Mouse (Mus musculus): ENCODE results near the gene Chek2. TPM values are rescaled to one million over a fixed set of nuclear protein-coding genes. Genes with fewer than 3 reads are reported as not detected.
"Not testable (repeated sequence)": the region's sequence is repeated elsewhere in the genome, so short reads cannot be mapped to it uniquely, and the experiment has no call there.

Chek2 gene
- total RNA-seq, 2 experiments from 2014 or later, result 0.92 to 1.1 TPM

GRCm38 (mm10) chr5:110808821-110809666 lies 30.7 kb upstream of the Chek2 start:
- peak; percentile 50 for DNase-seq
- TF ChIP-seq CTCF (IDR thresholded peaks at IDR 0.05), result no peak
- peak overlapping the region; percentile 96 for H3K4me3 ChIP-seq
- H3K27ac ChIP-seq, result peak overlapping the region; percentile 97
- intact Hi-C loops (cut with DNase I), result loop anchor here (5.0 kb wide), 1 partner anchor 37 kb away; the partner anchor contains the start of gene Ep400

DNA sequence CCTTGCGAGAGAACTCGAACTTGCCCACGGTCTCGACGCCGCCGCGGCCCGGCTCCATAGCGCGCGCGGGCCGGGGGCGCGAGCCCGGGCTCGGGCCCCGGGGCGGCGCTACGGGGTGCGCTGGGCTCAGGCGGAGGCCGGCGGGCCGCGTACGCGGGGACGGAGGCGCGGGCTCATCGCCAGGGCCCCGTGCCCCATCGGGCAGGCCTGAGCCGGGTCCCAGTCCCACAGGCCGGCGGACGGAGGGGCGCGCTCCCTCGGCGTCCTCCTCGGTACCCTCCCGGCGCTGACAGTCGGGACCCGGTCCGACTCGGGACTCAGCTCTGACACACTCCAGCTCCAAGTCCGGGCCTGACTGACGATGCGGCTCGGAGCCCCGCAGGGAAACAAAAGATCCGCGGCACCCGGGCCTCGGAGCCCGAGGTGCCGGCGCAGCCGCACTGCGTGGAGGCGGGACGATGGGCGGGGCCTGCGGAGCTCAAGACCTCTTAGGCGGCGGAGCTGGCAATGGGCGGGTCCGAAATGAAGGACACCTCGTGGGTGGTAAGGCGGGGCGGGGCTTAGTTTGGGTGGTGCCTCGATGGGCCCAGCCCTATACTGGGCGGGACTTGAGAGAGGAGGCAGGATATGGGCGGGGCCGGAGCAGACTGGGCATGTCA lies 30.0 kb upstream of the Chek2 start, which contains the start of gene Ulk1:
Gene Ulk1 (minus strand): TSS at position 431 of the 659 bp plus-strand sequence.
- no peak for TF ChIP-seq CTCF (IDR thresholded peaks at IDR 0.05)
- peak; percentile 100 for DNase-seq
- intact Hi-C loops (cut with DNase I), result loop anchor here (5.0 kb wide), 1 partner anchor 37 kb away; the partner anchor contains the start of gene Ep400
- Histone ChIP-seq H3K4me3 (peak within 1 kb of the TSS; percentile 96), H3K27ac (peak within 1 kb of the TSS; percentile 97)

GRCm38 (mm10) chr5:110824421-110824820 lies 15.4 kb upstream of the Chek2 start:
- intact Hi-C loops (cut with DNase I), result no loop called here
- no peak overlapping the region for H3K4me3 ChIP-seq
- TF ChIP-seq CTCF (IDR thresholded peaks at IDR 0.05), result no peak
- no peak overlapping the region for H3K27ac ChIP-seq
- DNase-seq, result no peak

DNA sequence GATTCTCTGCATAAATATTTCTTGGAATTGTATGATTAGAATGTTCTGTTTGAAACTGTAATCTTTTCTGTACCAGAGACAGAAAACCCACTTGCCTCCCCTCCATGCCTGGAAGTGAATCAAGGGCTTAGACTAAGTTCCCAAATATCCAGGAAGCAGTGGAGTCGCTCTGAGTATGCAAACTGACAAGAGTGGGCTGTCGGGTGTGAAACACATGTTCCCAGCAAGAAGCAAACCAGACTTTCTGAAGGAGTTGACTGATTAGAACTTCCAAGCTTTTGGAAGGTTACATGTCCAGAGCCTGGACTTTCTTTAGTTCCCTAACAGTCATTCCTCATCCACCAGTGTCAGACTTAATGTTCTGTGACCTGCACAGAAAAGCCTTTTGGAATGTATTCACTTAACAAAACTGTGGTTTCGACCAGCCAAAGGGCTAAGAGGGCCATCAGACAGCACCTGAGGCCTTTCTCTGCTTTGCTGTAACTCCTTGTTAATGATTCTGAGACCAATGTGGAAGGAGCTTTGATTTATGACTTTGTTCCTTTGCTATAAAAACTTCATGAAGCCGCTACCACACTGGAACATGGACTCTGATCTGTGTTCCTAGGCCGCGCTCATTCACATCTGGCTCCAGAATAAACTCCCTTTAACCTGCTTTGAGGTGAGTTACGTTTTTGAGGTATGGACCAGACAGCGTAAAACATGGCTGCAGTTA lies 12.8 kb upstream of the Chek2 start:
- no peak for TF ChIP-seq CTCF (IDR thresholded peaks at IDR 0.05)
- Histone ChIP-seq H3K27ac (no peak overlapping the region), H3K4me3 (no peak overlapping the region)
- intact Hi-C loops (cut with DNase I), result no loop called here
- DNase-seq, result no peak

- H3K27ac ChIP-seq, result no peak overlapping the region
- no peak for TF ChIP-seq CTCF (IDR thresholded peaks at IDR 0.05)
- no peak overlapping the region for H3K4me3 ChIP-seq
- DNase-seq, result no peak
- intact Hi-C loops (cut with DNase I), result no loop called here
Measured at GRCm38 (mm10) chr5:110827576-110827975, 12.2 kb upstream of the Chek2 start.

GRCm38 (mm10) chr5:110831036-110831720 lies 8.6 kb upstream of the Chek2 start:
- TF ChIP-seq CTCF (IDR thresholded peaks at IDR 0.05), result no peak
- no peak overlapping the region for H3K4me3 ChIP-seq
- H3K27ac ChIP-seq, result no peak overlapping the region
- intact Hi-C loops (cut with DNase I), result no loop called here
- DNase-seq, result no peak

- DNase-seq, result peak; percentile 66
- intact Hi-C loops (cut with DNase I), result loop anchor here (5.0 kb wide), 1 partner anchor 86 kb away; no protein-coding TSS in a partner anchor
- TF ChIP-seq CTCF (IDR thresholded peaks at IDR 0.05), result peak; percentile 75
- Histone ChIP-seq H3K4me3 (no peak overlapping the region), H3K27ac (peak overlapping the region; percentile 17; the same call in 1 of the 2 replicates)
Measured at GRCm38 (mm10) chr5:110835959-110836358, 3.8 kb upstream of the Chek2 start.

DNA sequence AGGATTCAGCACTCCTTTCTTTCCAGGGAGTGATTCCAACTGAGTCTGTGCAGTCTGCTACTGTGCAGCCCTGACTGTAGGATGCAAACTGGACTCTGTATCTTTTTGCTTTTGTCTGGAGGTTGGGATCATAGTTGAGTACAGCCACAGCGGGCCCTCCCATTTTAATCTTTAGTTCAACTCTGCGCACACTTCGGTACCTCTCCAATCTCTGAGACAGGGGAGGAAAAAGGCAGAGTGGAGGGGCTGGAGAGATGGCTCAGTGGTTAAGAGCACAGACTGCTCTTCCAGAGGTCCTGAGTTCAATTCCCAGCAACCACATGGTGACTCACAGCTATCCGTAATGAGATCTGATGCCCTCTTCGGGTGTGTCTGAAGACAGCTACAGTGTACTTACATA lies 1.8 kb upstream of the Chek2 start:
- DNase-seq, H3K27ac ChIP-seq, H3K4me3 ChIP-seq: not testable (repeated sequence)
- intact Hi-C loops (cut with DNase I), result loop anchor here (2.0 to 5.0 kb wide), 3 partner anchors 25 to 84 kb away; partner anchors contain the start of gene Pus1

DNA sequence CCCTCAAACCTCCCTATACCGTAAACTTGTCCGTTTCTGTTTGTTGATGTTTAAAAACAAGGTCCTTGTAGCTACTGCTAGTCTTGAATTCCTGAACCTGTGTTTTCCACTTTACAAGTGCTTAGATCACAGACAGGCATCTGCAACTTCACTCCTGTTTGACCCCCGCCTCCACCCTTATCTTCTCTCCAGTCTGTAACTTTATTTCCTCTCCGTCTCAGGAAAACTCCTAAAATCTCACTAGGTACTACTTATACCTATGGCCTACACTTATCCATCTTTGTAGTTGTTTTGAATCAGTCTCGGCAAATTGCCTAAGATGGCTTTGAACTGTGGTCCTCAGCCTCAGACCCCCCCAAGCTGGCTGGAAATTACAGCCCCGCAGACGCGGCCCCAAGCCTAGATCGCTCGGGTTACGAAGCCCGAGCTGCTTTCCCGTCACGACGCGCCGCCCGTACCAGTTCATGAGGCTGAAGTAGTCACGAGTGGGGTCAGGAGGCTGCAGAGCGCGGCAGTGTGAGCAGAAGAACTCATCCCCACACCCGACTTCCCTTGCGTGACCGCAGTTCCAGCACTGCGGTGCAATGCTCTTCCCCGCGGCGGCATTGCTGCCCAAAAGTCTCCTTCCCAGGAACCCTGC lies 621 bp upstream of the Chek2 start:
- peak overlapping the region; percentile 90 for H3K4me3 ChIP-seq
- no peak for TF ChIP-seq CTCF (IDR thresholded peaks at IDR 0.05)
- intact Hi-C loops (cut with DNase I), result loop anchor here (2.0 to 5.0 kb wide), 3 partner anchors 26 to 83 kb away; partner anchors contain the start of gene Pus1
- H3K27ac ChIP-seq, result peak overlapping the region; percentile 90
- no peak for DNase-seq

GRCm38 (mm10) chr5:110840465-110840864 lies 686 bp downstream of the Chek2 start:
- peak overlapping the region; percentile 65 for H3K27ac ChIP-seq
- peak overlapping the region; percentile 90 for H3K4me3 ChIP-seq
- intact Hi-C loops (cut with DNase I), result loop anchor here (5.0 kb wide), 1 partner anchor 417 kb away; no protein-coding TSS in a partner anchor
- TF ChIP-seq CTCF (IDR thresholded peaks at IDR 0.05), result peak; percentile 66
- DNase-seq, result peak; percentile 27

All from gastrocnemius, adult 2 months (tissue).